9 mouse cellular contexts compared by ENCODE assay signal in genomic region chr17:28290262-28290661, GRCm38 (mm10). TPM values are rescaled to one million over a fixed set of nuclear protein-coding genes. Genes with fewer than 3 reads are reported as not detected.
DNase-seq lines count a peak whose midpoint lies in the region; ATAC-seq and TF ChIP-seq lines count a peak whose summit lies in the region.
"Had no signal": no experiment of that assay in that cellular context is flagged by ENCODE, and none has a peak within 500 bp of the region (broad histone marks: within the 10 kb centered on the region; RNA-seq: fewer than 3 reads in every experiment).

No protein-coding gene starts in this region.

- no peaks in the 10 kb centered on the region for H3K27me3 ChIP-seq in forebrain, embryonic 10.5 days (ENCODE audit: poor library complexity, severe bottlenecking)
- H3K27me3 ChIP-seq in forebrain, embryonic 12.5 days = no peaks in the 10 kb centered on the region
- H3K27me3 ChIP-seq in midbrain, embryonic 10.5 days (ENCODE audit: low read depth, poor library complexity, severe bottlenecking) = no peaks in the 10 kb centered on the region
- H3K27me3 ChIP-seq in midbrain, embryonic 15.5 days (replicated peaks) = no peaks in the 10 kb centered on the region
- no peaks in the 10 kb centered on the region for H3K27me3 ChIP-seq in liver, postnatal 0 days (ENCODE audit: insufficient read depth, low read length)
- H3K27me3 ChIP-seq: limb, embryonic 13.5 days had no signal

- no peak overlapping the region for H3K4me2 ChIP-seq in forebrain, embryonic 12.5 days
- H3K4me2 ChIP-seq in midbrain, embryonic 15.5 days = no peak overlapping the region
- H3K4me2 ChIP-seq in liver, postnatal 0 days (ENCODE audit: low read depth, low read length) = no peak overlapping the region
- H3K4me2 ChIP-seq: limb, embryonic 13.5 days had no signal

- TF ChIP-seq CTCF in liver, postnatal 0 days (IDR thresholded peaks at IDR 0.05; ENCODE audit: low read depth) = no peak

- H3K27ac ChIP-seq in forebrain, embryonic 10.5 days = peak overlapping the region; percentile 26; the same call in 1 of the 2 replicates
- no peak overlapping the region for H3K27ac ChIP-seq in forebrain, embryonic 12.5 days
- H3K27ac ChIP-seq in midbrain, embryonic 10.5 days (replicated peaks) = 0 out of 2 replicates have a peak overlapping the region, but pooled peaks have one; percentile 35
- H3K27ac ChIP-seq in midbrain, embryonic 15.5 days = no peak overlapping the region
- peak overlapping the region; percentile 74 for H3K27ac ChIP-seq in liver, postnatal 0 days (ENCODE audit: low read depth)
- H3K27ac ChIP-seq: limb, embryonic 13.5 days had no signal

- peaks cover 36% of the 10 kb centered on the region for H3K4me1 ChIP-seq in forebrain, embryonic 10.5 days
- peaks cover 15% of the 10 kb centered on the region; the same call in 1 of the 2 replicates for H3K4me1 ChIP-seq in forebrain, embryonic 12.5 days
- H3K4me1 ChIP-seq in midbrain, embryonic 10.5 days = peaks cover 31% of the 10 kb centered on the region
- 0 out of 2 replicates have a peak, but pooled peaks cover 7% of the 10 kb centered on the region for H3K4me1 ChIP-seq in midbrain, embryonic 15.5 days
- peaks cover 23% of the 10 kb centered on the region for H3K4me1 ChIP-seq in liver, postnatal 0 days (ENCODE audit: insufficient read depth)

- no peak overlapping the region for H3K4me3 ChIP-seq in forebrain, embryonic 10.5 days
- H3K4me3 ChIP-seq in forebrain, embryonic 12.5 days (replicated peaks) = no peak overlapping the region
- H3K4me3 ChIP-seq in midbrain, embryonic 10.5 days = no peak overlapping the region
- H3K4me3 ChIP-seq in midbrain, embryonic 15.5 days = no peak overlapping the region
- H3K4me3 ChIP-seq in liver, postnatal 0 days (ENCODE audit: low read depth, low read length) = no peak overlapping the region
- H3K4me3 ChIP-seq: limb, embryonic 13.5 days had no signal

- no peak for TF ChIP-seq EP300 in liver, postnatal 0 days (IDR thresholded peaks at IDR 0.05; ENCODE audit: low read depth)

- H3K9me3 ChIP-seq in forebrain, embryonic 10.5 days = peaks cover 3% of the 10 kb centered on the region; the same call in 1 of the 2 replicates
- no peaks in the 10 kb centered on the region for H3K9me3 ChIP-seq in forebrain, embryonic 12.5 days
- H3K9me3 ChIP-seq in midbrain, embryonic 10.5 days (replicated peaks) = no peaks in the 10 kb centered on the region
- H3K9me3 ChIP-seq in midbrain, embryonic 15.5 days = no peaks in the 10 kb centered on the region
- H3K9me3 ChIP-seq in liver, postnatal 0 days (ENCODE audit: low read length) = 0 out of 2 replicates have a peak, but pooled peaks cover 2% of the 10 kb centered on the region
- H3K9me3 ChIP-seq: limb, embryonic 13.5 days had no signal

- no peak for ATAC-seq in forebrain, embryonic 12.5 days (ENCODE audit: low FRiP score)
- ATAC-seq in midbrain, embryonic 15.5 days (replicated peaks) = no peak
- peak; percentile 84 for ATAC-seq in liver, postnatal 0 days
- ATAC-seq in megakaryocyte progenitor cell, adult 5-6 weeks (replicated peaks; ENCODE audit: poor library complexity) = no peak

- whole genome bisulfite sequencing in forebrain, embryonic 10.5 days = 75% methylated on average over 3 of the region's 3 CpGs
- 70% methylated on average over 3 of the region's 3 CpGs for WGBS in forebrain, embryonic 12.5 days
- WGBS in midbrain, embryonic 10.5 days = 93% methylated on average over 3 of the region's 3 CpGs
- 61% methylated on average over 3 of the region's 3 CpGs for WGBS in midbrain, embryonic 15.5 days
- 63% methylated on average over 3 of the region's 3 CpGs for WGBS in liver, postnatal 0 days (ENCODE audit: insufficient replicate concordance)

- H3K36me3 ChIP-seq in forebrain, embryonic 10.5 days (replicated peaks) = peaks cover 13% of the 10 kb centered on the region
- no peaks in the 10 kb centered on the region for H3K36me3 ChIP-seq in forebrain, embryonic 12.5 days (replicated peaks)
- peaks cover 6% of the 10 kb centered on the region for H3K36me3 ChIP-seq in midbrain, embryonic 10.5 days
- H3K36me3 ChIP-seq in midbrain, embryonic 15.5 days (replicated peaks) = no peaks in the 10 kb centered on the region
- H3K36me3 ChIP-seq in liver, postnatal 0 days (replicated peaks; ENCODE audit: insufficient read depth, low read length) = peaks cover 3% of the 10 kb centered on the region; the same call in 1 of the 2 replicates

- no peak for DNase-seq in forebrain, embryonic 10.5 days (ENCODE audit: extremely low spot score, low spot score)
- DNase-seq in midbrain, embryonic 10.5 days (ENCODE audit: low spot score) = no peak
- DNase-seq in liver, postnatal 0 days = peak; percentile 87
- DNase-seq in urinary bladder, postnatal 10 days (ENCODE audit: low spot score) = peak; percentile 50
- DNase-seq in thymus, postnatal 0 days (ENCODE audit: low spot score) = no peak

- no peak overlapping the region for H3K9ac ChIP-seq in forebrain, embryonic 12.5 days
- H3K9ac ChIP-seq in midbrain, embryonic 15.5 days = no peak overlapping the region
- H3K9ac ChIP-seq in liver, postnatal 0 days (replicated peaks) = no peak overlapping the region
- H3K9ac ChIP-seq: limb, embryonic 13.5 days had no signal

RNA-seq across cellular contexts. Expression of gene Fance, which starts 23.1 kb away (rescaled TPM):
- polyA plus RNA-seq in forebrain, embryonic 10.5 days (2016; fragmentation: Nextera tagmentation; extraction: Ambion mirVana) = 31.6 and 32.5 TPM in 2 replicates
- polyA plus RNA-seq in forebrain, embryonic 12.5 days (2016; fragmentation: Nextera tagmentation; extraction: Ambion mirVana) = 25.9 and 26.0 TPM in 2 replicates
- polyA plus RNA-seq in midbrain, embryonic 10.5 days (2016; fragmentation: Nextera tagmentation; extraction: Ambion mirVana) = 28.2 and 30.8 TPM in 2 replicates
- 27.8 and 28.5 TPM in 2 replicates for polyA plus RNA-seq in midbrain, embryonic 15.5 days (2015; fragmentation: Nextera tagmentation; extraction: Ambion mirVana)
- 6.7 and 7.1 TPM in 2 replicates for polyA plus RNA-seq in liver, postnatal 0 days (2015; fragmentation: Nextera tagmentation; extraction: Ambion mirVana)
- 20.7 and 27.6 TPM in 2 replicates for polyA plus RNA-seq in thymus, postnatal 0 days (2015; fragmentation: Nextera tagmentation; extraction: Ambion mirVana)
- total RNA-seq in megakaryocyte progenitor cell, adult 5-6 weeks (2015) = 28.7 and 34.8 TPM in 2 replicates
- total RNA-seq in megakaryocyte progenitor cell, adult 5-6 weeks (2017) = 11.0 and 14.8 TPM in 2 replicates

RNA-seq across cellular contexts. Expression of gene Rpl10a, which starts 38.0 kb away (rescaled TPM):
- polyA plus RNA-seq in forebrain, embryonic 10.5 days (2016; fragmentation: Nextera tagmentation; extraction: Ambion mirVana) = 511 and 540 TPM in 2 replicates
- 370 and 384 TPM in 2 replicates for polyA plus RNA-seq in forebrain, embryonic 12.5 days (2016; fragmentation: Nextera tagmentation; extraction: Ambion mirVana)
- 426 and 489 TPM in 2 replicates for polyA plus RNA-seq in midbrain, embryonic 10.5 days (2016; fragmentation: Nextera tagmentation; extraction: Ambion mirVana)
- 307 and 313 TPM in 2 replicates for polyA plus RNA-seq in midbrain, embryonic 15.5 days (2015; fragmentation: Nextera tagmentation; extraction: Ambion mirVana)
- 296 and 311 TPM in 2 replicates for polyA plus RNA-seq in liver, postnatal 0 days (2015; fragmentation: Nextera tagmentation; extraction: Ambion mirVana)
- 790 and 815 TPM in 2 replicates for polyA plus RNA-seq in thymus, postnatal 0 days (2015; fragmentation: Nextera tagmentation; extraction: Ambion mirVana)
- 3,042 and 3,166 TPM in 2 replicates for total RNA-seq in megakaryocyte progenitor cell, adult 5-6 weeks (2015)
- 795 and 921 TPM in 2 replicates for total RNA-seq in megakaryocyte progenitor cell, adult 5-6 weeks (2017)

RNA-seq across cellular contexts. Expression of gene Ppard, which starts 57.8 kb away (rescaled TPM):
- polyA plus RNA-seq in forebrain, embryonic 10.5 days (2016; fragmentation: Nextera tagmentation; extraction: Ambion mirVana) = 1.3 and 1.4 TPM in 2 replicates
- 1.4 and 1.6 TPM in 2 replicates for polyA plus RNA-seq in forebrain, embryonic 12.5 days (2016; fragmentation: Nextera tagmentation; extraction: Ambion mirVana)
- polyA plus RNA-seq in midbrain, embryonic 10.5 days (2016; fragmentation: Nextera tagmentation; extraction: Ambion mirVana) = 1.5 and 1.7 TPM in 2 replicates
- polyA plus RNA-seq in midbrain, embryonic 15.5 days (2015; fragmentation: Nextera tagmentation; extraction: Ambion mirVana) = 1.8 TPM in 2 replicates
- polyA plus RNA-seq in liver, postnatal 0 days (2015; fragmentation: Nextera tagmentation; extraction: Ambion mirVana) = 0.66 and 0.73 TPM in 2 replicates
- 2.3 and 3.0 TPM in 2 replicates for polyA plus RNA-seq in thymus, postnatal 0 days (2015; fragmentation: Nextera tagmentation; extraction: Ambion mirVana)
- 7.4 and 7.7 TPM in 2 replicates for total RNA-seq in megakaryocyte progenitor cell, adult 5-6 weeks (2015)
- 1.9 and 2.7 TPM in 2 replicates for total RNA-seq in megakaryocyte progenitor cell, adult 5-6 weeks (2017)

Comparison
In these comparisons a context has a peak if more than half of its experiments do, and no peak if none do; other contexts are left out.
1. H3K27ac ChIP-seq: peak in forebrain, embryonic 10.5 days (single experiment), midbrain, embryonic 10.5 days (single experiment) and liver, postnatal 0 days (single experiment); none in forebrain, embryonic 12.5 days (single experiment) and midbrain, embryonic 15.5 days (single experiment).
2. DNase-seq: peak in liver, postnatal 0 days (single experiment) and urinary bladder, postnatal 10 days (single experiment); none in forebrain, embryonic 10.5 days (single experiment), midbrain, embryonic 10.5 days (single experiment) and thymus, postnatal 0 days (single experiment).